Mouse (Mus musculus) liver, embryonic 16.5 days (tissue): ENCODE results near the gene Ccdc12. TPM values are rescaled to one million over a fixed set of nuclear protein-coding genes. Genes with fewer than 3 reads are reported as not detected.

Source experiments
- ATAC-seq: fragments of 200-750 bp; cut with Nextera tagmentation; 2 replicates; pipeline ENCODE4 v1.8.0; 2017; ENCODE audit warnings: low read depth, mild to moderate bottlenecking, moderate number of reproducible peaks, moderate library complexity
- H3K27ac ChIP-seq: fragments of 300-500 bp; sonication (generic); 2 replicates; pipeline ENCODE4 v1.5.1; 2014; ENCODE audit warnings: mild to moderate bottlenecking, low read length
- H3K27me3 ChIP-seq: fragments of 300-500 bp; sonication (generic); 2 replicates; pipeline ENCODE4 v1.6.1; 2014; ENCODE audit warnings: low read depth, low read length, mixed read lengths; ENCODE audit not compliant: control insufficient read depth, insufficient read depth
- H3K36me3 ChIP-seq: fragments of 300-500 bp; sonication (generic); 2 replicates; pipeline ENCODE4 v1.6.1; 2014; ENCODE audit warnings: mild to moderate bottlenecking; ENCODE audit not compliant: control insufficient read depth, insufficient read depth
- H3K4me1 ChIP-seq: fragments of 300-500 bp; sonication (generic); 2 replicates; pipeline ENCODE4 v1.6.1; 2014; ENCODE audit warnings: low read depth, low read length, mixed read lengths; ENCODE audit not compliant: control insufficient read depth
- H3K4me2 ChIP-seq: fragments of 300-500 bp; sonication (generic); 2 replicates; pipeline ENCODE4 v1.6.1; 2014; ENCODE audit warnings: low read depth, low read length, mixed read lengths
- H3K4me3 ChIP-seq: fragments of 300-500 bp; sonication (generic); 2 replicates; pipeline ENCODE4 v1.5.1; 2014; ENCODE audit warnings: low read depth, mild to moderate bottlenecking, low read length
- H3K9ac ChIP-seq: fragments of 300-500 bp; sonication (generic); 2 replicates; pipeline ENCODE4 v1.6.1; 2014; ENCODE audit warnings: low read depth, low read length
- H3K9me3 ChIP-seq: fragments of 300-500 bp; sonication (generic); replicated peaks from 2 replicates; pipeline ENCODE4 v1.6.1; 2016; ENCODE audit warnings: low read length; ENCODE audit not compliant: control insufficient read depth
- WGBS: fragments of 180-500 bp; shearing (Covaris S2); extraction: QIAGEN DNeasy Blood & Tissue Kit; methylation state at CpG from one replicate; pipeline ENCODE4 v1.1.7; 2014; ENCODE audit not compliant: insufficient replicate concordance; 5-methylcytosine and 5-hydroxymethylcytosine counted together
- polyA plus RNA-seq: library from polyadenylated mRNA; unstranded; fragments of >200 nt; fragmentation: Nextera tagmentation; extraction: Ambion mirVana; gene quantifications from 2 replicates; pipeline ENCODE4 v1.2.1, GENCODE M21; 2015

The Ccdc12 gene
- polyA plus RNA-seq, 1 experiment from 2014 or later = 59.5 TPM

- no peaks in the 10 kb centered on the region for H3K36me3 ChIP-seq
- WGBS = 0% methylated on average over 26 of the region's 26 CpGs
- H3K27me3 ChIP-seq = peaks cover 12% of the 10 kb centered on the region; the same call in 1 of the 2 replicates
- H3K9ac ChIP-seq = peak overlapping the region; percentile 39; the same call in 1 of the 2 replicates
- H3K4me3 ChIP-seq = peak overlapping the region; percentile 55
- H3K4me2 ChIP-seq = peak overlapping the region; percentile 75
- peak; percentile 87 for ATAC-seq
- peaks cover 12% of the 10 kb centered on the region for H3K4me1 ChIP-seq
- peak overlapping the region; percentile 69 for H3K27ac ChIP-seq
- no peaks in the 10 kb centered on the region for H3K9me3 ChIP-seq
These were observed 76.3 kb downstream of the Ccdc12 start for GRCm38 (mm10) chr9:110732623-110733022.

- Histone ChIP-seq H3K4me1 (peaks cover 12% of the 10 kb centered on the region), H3K4me3 (peak overlapping the region; percentile 55), H3K9ac (peak overlapping the region; percentile 39; the same call in 1 of the 2 replicates), H3K36me3 (no peaks in the 10 kb centered on the region), H3K4me2 (peak overlapping the region; percentile 75), H3K27me3 (peaks cover 9% of the 10 kb centered on the region; the same call in 1 of the 2 replicates), H3K9me3 (no peaks in the 10 kb centered on the region), H3K27ac (peak overlapping the region; percentile 69)
- ATAC-seq = no peak
- 4% methylated on average over 8 of the region's 8 CpGs for WGBS
These were observed 76.8 kb downstream of the Ccdc12 start for GRCm38 (mm10) chr9:110733102-110733501.

GRCm38 (mm10) chr9:110734154-110734553 is 77.9 kb downstream of the Ccdc12 start:
- H3K4me2 ChIP-seq = no peak overlapping the region
- H3K27ac ChIP-seq = no peak overlapping the region
- no peak overlapping the region for H3K4me3 ChIP-seq
- peaks cover 12% of the 10 kb centered on the region for H3K4me1 ChIP-seq
- H3K9ac ChIP-seq = no peak overlapping the region
- WGBS = 45% methylated on average over 7 of the region's 7 CpGs
- ATAC-seq = no peak
- no peaks in the 10 kb centered on the region for H3K36me3 ChIP-seq
- no peaks in the 10 kb centered on the region for H3K9me3 ChIP-seq
- H3K27me3 ChIP-seq = peaks cover 9% of the 10 kb centered on the region; the same call in 1 of the 2 replicates

GRCm38 (mm10) chr9:110736362-110736761 is 80.1 kb downstream of the Ccdc12 start:
- H3K27me3 ChIP-seq = peaks cover 28% of the 10 kb centered on the region
- ATAC-seq = no peak
- no peak overlapping the region for H3K4me3 ChIP-seq

GRCm38 (mm10) chr9:110738054-110738453 is 81.8 kb downstream of the Ccdc12 start:
- no peaks in the 10 kb centered on the region for H3K9me3 ChIP-seq
- peaks cover 5% of the 10 kb centered on the region for H3K4me1 ChIP-seq
- no peaks in the 10 kb centered on the region for H3K36me3 ChIP-seq
- H3K27ac ChIP-seq = no peak overlapping the region
- 15% methylated on average over 1 of the region's 1 CpGs for WGBS
- H3K27me3 ChIP-seq = peaks cover 45% of the 10 kb centered on the region
- H3K4me3 ChIP-seq = no peak overlapping the region
- H3K4me2 ChIP-seq = no peak overlapping the region
- no peak overlapping the region for H3K9ac ChIP-seq
- ATAC-seq = no peak

More at GRCm38 (mm10) chr9:110736362-110736761, 80.1 kb downstream of the Ccdc12 start:
- H3K9ac ChIP-seq = no peak overlapping the region
- H3K4me2 ChIP-seq = no peak overlapping the region
- H3K4me1 ChIP-seq = peaks cover 12% of the 10 kb centered on the region
- WGBS = 66% methylated on average over 9 of the region's 9 CpGs
- H3K9me3 ChIP-seq = no peaks in the 10 kb centered on the region
- H3K27ac ChIP-seq = no peak overlapping the region
- no peaks in the 10 kb centered on the region for H3K36me3 ChIP-seq

GRCm38 (mm10) chr9:110739961-110740360 is 83.7 kb downstream of the Ccdc12 start:
- Histone ChIP-seq H3K36me3 (no peaks in the 10 kb centered on the region), H3K4me2 (no peak overlapping the region), H3K4me1 (no peaks in the 10 kb centered on the region; the same call in 1 of the 2 replicates), H3K9ac (no peak overlapping the region), H3K27me3 (peaks cover 55% of the 10 kb centered on the region), H3K4me3 (no peak overlapping the region), H3K27ac (no peak overlapping the region), H3K9me3 (no peaks in the 10 kb centered on the region)
- no peak for ATAC-seq
- WGBS = 56% methylated on average over 7 of the region's 7 CpGs

GRCm38 (mm10) chr9:110741711-110742294 is 85.5 kb downstream of the Ccdc12 start, which contains the start of gene Myl3:
Myl3 (plus strand) TSS chr9:110741861.
- H3K36me3 ChIP-seq = no peaks in the 10 kb centered on the region
- H3K27me3 ChIP-seq = peaks cover 63% of the 10 kb centered on the region

GRCm38 (mm10) chr9:110742295-110742950 is 86.1 kb downstream of the Ccdc12 start:
- Histone ChIP-seq H3K36me3 (no peaks in the 10 kb centered on the region), H3K4me2 (peak overlapping the region; percentile 66), H3K4me3 (peak overlapping the region; percentile 48), H3K27me3 (peaks cover 63% of the 10 kb centered on the region), H3K9ac (no peak overlapping the region), H3K4me1 (no peaks in the 10 kb centered on the region; the same call in 1 of the 2 replicates), H3K9me3 (no peaks in the 10 kb centered on the region), H3K27ac (no peak overlapping the region)
- peak; percentile 30 for ATAC-seq
- under 1% methylated on average over 60 of the region's 71 CpGs for WGBS

More at GRCm38 (mm10) chr9:110741711-110742294, 85.5 kb downstream of the Ccdc12 start, which contains the start of gene Myl3:
- H3K4me2 ChIP-seq = peak within 1 kb of the TSS; percentile 66
- no peak within 1 kb of the TSS for H3K27ac ChIP-seq
- no peaks in the 10 kb centered on the region; the same call in 1 of the 2 replicates for H3K4me1 ChIP-seq
- H3K9me3 ChIP-seq = no peaks in the 10 kb centered on the region
- 4% methylated on average over 17 of the region's 17 CpGs for WGBS
- H3K4me3 ChIP-seq = peak within 1 kb of the TSS; percentile 48
- H3K9ac ChIP-seq = no peak within 1 kb of the TSS
- no peak for ATAC-seq
